Mouse (Mus musculus) kidney, adult 18-20 months (tissue): ENCODE data around the gene Zfp973.
"Not testable (repeated sequence)": the region's sequence is repeated elsewhere in the genome, so short reads cannot be mapped to it uniquely, and the experiment has no call there.

Experiments
- DNase-seq: peaks from one replicate; pipeline ENCODE4 v3.0.0; 2021

Zfp973 gene

DNA sequence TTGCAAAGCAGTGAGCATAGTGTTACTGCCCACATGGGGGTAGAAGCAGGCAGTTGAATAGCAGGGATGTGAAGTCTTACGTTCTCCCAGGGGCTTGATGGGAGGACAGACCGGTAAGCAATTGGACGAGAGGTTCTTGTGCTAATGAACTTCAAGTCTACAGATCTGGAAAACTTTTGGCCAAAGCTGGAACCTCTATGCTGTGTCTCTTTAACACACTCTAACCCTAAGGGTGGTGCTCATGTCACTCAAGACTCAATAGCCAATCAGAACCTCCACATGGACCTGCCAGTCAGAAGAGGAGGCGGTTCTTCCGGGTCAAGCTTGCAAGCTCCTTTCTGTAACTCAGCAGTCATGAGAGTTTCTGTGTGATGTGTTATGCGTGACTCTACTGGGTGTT is at the start of gene Zfp973:
Gene Zfp973 (plus strand): TSS at position 301 of the 400 bp plus-strand sequence.
- DNase-seq = not testable (repeated sequence)

DNA sequence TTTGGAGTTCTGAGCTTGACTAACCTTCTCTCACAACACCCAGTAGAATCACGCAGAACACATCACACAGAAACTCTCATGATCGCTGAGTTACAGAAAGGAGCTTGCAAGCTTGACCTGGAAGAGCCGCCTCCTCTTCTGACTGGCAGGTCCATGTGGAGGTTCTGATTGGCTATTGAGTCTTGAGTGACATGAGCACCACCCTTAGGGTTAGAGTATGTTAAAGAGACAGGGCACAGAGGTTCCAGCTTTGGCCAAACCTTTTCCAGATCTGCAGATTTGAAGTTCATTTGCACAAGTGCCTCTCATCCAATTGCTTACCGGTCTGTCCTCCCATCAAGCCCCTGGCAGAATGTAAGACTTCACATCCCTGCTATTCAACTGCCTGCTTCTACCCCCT is 34.1 kb upstream of the Zfp973 start, which contains the start of gene Gm14308:
Gene Gm14308 (minus strand): TSS at position 101 of the 400 bp plus-strand sequence.
- not testable (repeated sequence) for DNase-seq

DNA sequence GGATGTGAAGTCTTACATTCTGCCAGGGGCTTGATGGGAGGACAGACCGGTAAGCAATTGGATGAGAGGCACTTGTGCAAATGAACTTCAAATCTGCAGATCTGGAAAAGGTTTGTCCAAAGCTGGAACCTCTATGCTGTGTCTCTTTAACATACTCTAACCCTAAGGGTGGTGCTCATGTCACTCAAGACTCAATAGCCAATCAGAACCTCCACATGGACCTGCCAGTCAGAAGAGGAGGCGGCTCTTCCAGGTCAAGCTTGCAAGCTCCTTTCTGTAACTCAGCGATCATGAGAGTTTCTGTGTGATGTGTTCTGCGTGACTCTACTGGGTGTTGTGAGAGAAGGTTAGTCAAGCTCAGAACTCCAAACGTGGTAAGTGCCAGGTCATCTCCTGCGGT is 37.7 kb downstream of the Zfp973 start, which contains the start of gene Gm14305:
Gene Gm14305 (plus strand): TSS at position 278 of the 400 bp plus-strand sequence.
- DNase-seq = peak; percentile 49
